Mouse (Mus musculus) stomach, postnatal 0 days (tissue): ENCODE results near the gene Ubqln4.

ENCODE experiments used
- CTCF ChIP-seq: IDR thresholded peaks from 2 replicates; pipeline ENCODE4 v1.5.1; 2016; ENCODE audit warnings: antibody characterized with exemption, low read depth, mild to moderate bottlenecking, moderate library complexity
- EP300 ChIP-seq: optimal IDR thresholded peaks from 2 replicates; pipeline ENCODE3; 2016; ENCODE audit warnings: antibody characterized with exemption

DNA sequence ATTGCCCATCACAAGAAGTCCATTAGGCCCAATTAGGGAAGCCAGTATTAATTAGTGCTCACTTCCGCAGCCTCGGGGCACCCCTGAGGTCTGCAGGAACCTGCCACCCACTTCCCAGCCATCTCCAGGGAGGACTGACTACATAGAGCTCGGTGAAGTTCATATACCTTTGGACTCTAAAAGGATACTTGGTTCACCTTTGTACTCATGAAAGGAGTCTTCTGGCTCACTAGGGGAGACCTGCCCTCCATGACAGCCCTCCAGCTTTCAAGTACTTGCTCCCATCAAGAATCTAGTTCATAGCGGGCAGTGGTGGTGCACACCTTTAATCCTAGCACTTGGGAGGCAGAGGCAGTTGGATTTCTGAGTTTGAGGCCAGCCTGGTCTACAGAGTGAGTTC, 35.1 kb upstream of the Ubqln4 start:
- no peak for TF ChIP-seq CTCF
- no peak for TF ChIP-seq EP300
